Mouse (Mus musculus): Measurements from ENCODE around the gene Phactr2.

DNA sequence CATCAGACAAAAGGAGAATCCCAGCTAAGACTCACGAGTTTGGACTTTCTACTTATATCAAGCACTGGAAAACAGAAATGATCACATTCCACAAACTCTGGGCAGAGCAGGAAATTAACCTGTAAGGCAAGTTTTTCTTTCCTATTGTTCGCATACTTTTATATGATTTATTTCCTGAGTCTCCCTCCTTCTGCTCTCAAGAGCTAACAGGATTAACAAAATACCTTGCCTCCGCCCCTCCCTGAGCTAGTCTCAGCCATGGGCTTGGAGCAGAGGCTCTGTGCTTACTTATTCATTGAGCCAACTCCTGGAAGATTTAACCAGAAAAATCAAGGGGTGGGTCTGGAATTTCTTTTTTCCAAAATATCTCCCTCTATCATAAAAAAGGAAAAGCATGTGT lies 145.6 kb downstream of the Phactr2 start:
- TF ChIP-seq CTCF (conservative IDR thresholded peaks at IDR 0.05; ENCODE audit: insufficient read depth, insufficient read length, low read depth, low read length) (no peak), POLR2A (IDR thresholded peaks at IDR 0.05; ENCODE audit: low read depth, low read length) (no peak)

Measured in kidney, adult 2 months (tissue).